Mouse (Mus musculus): ENCODE results near the gene Bud23. TPM values are rescaled to one million over a fixed set of nuclear protein-coding genes. Genes with fewer than 3 reads are reported as not detected.
A peak's percentile ranks its signal among the peaks of the same experiment; 100 is the strongest.
"Not testable (repeated sequence)": the region's sequence is repeated elsewhere in the genome, so short reads cannot be mapped to it uniquely, and the experiment has no call there.

Gene Bud23
- 51.2 and 54.6 TPM in 2 replicates for polyA plus RNA-seq (2012; rRNA removed)

DNA sequence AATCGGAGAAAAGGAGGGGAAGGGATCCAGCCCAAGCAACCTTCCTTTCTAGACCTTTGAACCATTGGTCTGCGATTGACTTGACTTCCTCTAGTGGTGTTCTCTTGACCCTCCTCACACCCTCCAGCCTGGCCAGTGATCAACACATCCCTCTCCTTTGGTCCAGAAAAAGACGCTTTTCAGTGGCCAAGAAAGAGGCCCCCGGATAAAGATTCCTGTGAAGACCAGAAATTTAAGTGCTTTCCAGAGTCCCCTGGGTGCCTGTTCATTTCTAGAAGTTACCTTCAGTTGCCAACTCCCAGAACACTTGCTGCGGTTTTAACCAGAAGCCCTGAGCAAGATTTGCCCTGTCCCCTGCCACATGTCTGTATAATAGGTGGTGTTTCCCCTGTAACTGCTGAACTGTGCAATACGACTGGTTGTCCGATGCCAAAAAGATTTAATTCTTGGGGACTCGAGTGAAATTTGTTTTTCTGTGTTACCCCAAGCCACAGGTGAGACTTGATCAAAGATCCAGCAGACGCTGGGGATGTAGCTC is at the start of gene Bud23:
Gene Bud23 (minus strand): TSS at position 51 of the 538 bp plus-strand sequence.
- DNase-seq (ENCODE audit: low spot score): not testable (repeated sequence)

DNA sequence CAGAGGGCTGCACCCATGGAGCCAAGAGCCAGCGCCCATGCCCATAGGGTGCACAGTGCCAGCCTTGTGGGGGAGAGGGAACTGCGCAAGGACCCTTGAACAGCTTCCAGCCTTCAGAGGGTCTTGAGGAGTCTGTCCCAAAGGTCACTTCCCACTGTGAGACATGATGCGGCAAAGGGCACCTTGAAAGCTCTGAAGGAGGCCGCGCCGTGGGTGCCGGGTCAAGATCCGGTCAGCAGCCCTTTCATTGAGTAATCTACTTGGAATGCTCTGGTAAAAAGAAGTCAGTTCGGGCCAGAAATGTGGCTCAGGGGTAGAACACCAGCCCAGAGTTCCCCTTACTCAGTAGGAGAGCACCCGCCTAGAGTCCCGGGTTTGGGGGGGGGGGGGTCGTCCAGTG is 49.0 kb upstream of the Bud23 start:
- DNase-seq (ENCODE audit: low spot score): no peak

DNA sequence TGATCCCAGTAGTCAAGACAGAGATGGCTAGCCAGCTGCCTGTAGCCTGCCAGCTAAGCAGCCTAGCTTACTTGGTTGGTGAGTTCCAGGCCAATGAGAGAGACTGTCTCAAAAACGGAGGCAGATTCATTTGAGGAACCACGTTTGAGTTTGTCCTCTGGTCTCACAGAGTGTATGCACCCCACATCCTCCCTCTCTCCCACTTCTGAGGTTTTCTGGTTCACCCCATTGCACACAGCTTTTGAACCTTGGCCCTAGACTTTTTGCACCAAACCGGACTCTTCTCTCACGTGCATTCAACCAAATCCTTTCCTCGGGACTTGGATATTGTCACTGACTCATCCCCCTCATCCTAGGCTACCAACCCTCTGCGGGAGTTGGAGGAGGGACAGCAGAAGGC is 45.2 kb upstream of the Bud23 start:
- DNase-seq (ENCODE audit: low spot score): no peak

DNA sequence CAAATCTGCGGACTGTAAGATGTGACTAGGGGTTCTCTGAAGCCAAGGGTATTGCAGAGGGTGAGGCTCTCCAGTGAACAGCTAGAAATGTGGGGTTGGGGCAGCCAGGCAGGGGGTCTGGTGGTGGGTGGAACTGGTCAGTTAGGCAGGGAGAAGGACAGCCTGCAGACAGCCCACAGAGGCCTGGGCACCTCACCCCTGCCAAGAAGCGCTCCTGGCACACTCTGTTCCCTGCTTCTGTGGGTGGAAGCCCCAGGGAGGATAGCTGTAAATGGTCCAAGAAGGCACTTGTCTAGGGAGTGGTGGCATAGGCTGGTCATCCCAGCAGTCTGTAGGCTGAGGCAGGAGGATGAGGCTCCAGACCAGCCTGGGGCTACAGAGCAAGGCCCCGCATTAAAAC is 44.7 kb upstream of the Bud23 start:
- DNase-seq (ENCODE audit: low spot score): no peak

DNA sequence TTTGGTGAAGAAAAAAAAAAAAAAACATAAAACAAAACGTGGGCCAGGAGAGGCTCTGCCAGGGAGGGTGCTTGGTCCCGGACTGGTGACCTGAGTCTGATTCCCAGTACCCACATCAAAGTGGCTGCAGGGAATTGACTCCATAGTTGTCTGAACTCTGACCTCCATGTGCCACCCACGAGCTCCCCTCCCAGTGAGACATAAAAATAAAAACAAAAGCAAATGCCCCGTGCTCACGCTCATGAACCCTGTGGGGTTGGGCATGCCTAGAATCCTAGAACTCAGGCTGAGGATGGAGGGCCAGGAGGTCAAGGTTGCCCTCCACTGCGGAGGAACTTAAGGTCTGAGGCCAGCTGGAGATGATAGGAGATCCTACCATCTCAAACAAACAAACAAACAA is 44.3 kb upstream of the Bud23 start:
- DNase-seq (ENCODE audit: low spot score): no peak

DNA sequence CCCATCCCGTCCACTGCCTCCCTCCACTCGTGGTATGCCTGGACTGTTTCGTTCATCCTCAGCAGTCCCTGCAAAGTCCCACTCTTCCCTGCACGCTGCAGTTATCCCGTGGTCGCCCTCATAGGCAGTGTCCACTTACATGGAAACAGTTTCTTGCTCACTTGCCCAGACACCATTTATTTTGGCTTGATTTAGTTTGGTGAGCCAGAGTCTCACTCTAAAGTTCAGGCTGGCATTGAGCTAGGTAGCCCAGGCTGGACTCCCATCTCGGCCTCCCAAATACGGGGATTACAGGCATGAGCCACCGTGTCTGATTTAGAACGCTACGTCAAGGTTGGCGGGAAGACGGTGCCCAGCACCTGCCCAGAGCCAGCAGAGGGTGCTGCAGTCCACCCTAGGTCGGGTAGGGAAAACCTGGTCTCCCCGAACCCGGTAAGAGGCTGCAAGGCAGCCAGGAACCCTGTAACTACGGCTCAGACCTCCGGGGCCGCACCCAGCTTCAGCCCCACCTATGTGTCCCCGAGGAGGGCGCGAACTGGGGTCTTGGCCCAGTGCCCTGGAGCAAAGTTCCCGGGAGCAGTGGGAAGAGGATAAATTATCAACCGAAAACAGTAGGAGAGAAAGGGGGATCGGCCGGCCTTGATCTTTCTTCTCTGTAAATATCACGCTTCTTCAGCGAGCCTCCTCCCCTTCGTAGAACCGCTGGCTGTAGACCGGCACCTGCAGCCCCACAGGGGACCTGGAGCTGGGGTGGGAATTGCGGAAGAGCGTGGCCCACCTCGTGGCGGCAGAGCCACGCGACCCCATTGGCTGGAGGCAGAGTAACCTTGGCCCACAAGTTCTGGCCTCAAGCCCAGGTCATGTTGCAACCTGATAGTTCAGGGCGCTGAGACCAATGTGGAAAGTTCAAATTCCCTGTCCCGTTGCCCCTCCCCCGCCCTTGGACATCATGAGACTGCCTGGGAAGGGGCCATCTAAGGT is 43.1 kb upstream of the Bud23 start:
- DNase-seq (ENCODE audit: low spot score): peak; percentile 35

DNA sequence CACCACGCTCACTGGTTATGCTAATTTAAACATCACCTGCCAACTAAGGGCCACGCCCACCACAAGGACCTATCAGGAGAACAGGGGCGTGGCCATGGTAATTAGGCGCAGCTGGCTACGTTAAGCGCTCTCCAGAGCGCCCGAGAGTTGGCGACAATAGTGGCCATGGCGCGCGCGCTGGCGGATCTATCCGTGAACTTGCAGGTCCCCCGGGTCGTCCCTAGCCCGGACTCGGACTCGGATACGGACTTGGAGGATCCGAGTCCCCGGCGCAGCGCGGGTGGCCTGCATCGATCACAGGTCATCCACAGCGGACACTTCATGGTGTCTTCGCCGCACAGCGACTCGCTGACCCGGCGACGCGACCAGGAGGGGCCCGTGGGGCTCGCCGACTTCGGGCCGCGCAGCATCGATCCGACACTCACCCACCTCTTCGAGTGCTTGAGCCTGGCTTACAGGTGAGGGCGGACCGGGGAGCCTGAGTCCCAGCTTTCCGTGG is 42.0 kb upstream of the Bud23 start:
- DNase-seq (ENCODE audit: low spot score): peak; percentile 55

DNA sequence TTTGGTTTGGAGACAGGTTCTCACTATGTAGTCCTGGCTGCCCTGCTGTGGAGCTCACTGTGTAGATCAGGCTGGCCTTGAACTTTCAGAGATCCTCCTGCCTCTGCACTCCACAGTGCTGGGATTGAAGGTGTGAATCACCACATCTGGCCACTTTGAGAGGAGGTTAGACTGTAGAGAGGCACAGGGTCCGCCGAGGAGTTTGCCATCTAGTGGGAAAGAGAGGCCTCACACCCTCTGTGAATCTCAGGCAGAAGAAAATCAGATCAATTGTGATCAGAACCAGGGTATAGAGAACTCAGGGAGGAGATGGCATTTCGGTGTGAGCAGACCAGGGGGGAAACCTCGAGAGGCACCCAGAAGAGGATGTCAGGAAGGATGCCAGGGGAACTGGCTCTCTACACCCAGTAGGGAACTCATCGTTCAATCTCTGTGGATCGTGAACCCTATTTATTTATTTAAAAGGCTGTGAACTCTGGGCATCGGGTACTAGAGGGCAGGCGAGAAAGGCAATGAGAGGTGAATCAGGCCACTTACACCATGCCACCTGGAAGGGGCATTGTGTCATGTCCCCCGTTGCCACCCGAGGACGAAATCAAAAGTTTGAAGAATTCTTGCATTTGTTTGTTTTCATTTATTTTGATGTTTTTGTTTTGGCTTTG is 39.4 kb upstream of the Bud23 start:
- DNase-seq (ENCODE audit: low spot score): no peak

DNA sequence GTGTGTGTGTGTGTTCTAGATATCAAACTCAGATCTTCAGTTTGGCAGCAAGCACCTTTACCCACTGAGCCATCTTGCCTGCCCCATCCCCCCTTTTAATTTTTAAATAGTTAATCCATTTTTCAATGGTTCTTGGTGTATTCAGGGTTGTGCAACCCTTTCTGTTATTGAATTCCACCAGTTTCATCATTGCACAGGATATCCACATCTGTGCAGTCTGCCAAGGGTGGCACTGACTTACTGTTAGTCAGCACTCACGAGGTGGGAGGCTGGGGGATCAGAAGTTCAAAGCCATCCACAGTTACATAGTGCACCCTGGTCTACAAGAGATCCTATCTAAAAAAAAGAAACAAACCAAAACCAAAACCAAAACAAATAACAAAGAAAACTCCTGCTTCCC is 36.2 kb upstream of the Bud23 start:
- no peak for DNase-seq (ENCODE audit: low spot score)

DNA sequence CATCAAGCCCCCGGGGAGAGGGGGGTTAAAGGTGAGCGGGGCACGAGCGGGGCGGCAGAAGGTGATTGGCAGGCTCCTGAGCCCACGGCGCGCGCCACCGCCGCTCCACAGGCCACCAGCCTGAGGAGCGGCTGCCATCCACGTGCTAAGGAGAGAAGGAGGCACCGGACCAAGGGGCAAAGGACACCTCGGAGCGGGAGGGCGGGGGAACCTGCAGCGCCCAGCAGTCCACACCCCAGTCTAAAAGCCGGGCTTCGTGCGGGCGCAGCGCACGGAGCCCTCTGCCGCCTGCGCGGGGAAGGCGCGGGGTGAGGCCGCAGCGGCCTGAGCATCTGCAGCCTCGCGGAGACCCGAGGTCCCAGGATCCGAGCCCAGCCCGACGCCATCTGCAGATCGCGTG is 24.9 kb upstream of the Bud23 start, which contains the start of gene Mlxipl:
Gene Mlxipl (plus strand): TSS at position 238 of the 400 bp plus-strand sequence.
- no peak for DNase-seq (ENCODE audit: low spot score)

DNA sequence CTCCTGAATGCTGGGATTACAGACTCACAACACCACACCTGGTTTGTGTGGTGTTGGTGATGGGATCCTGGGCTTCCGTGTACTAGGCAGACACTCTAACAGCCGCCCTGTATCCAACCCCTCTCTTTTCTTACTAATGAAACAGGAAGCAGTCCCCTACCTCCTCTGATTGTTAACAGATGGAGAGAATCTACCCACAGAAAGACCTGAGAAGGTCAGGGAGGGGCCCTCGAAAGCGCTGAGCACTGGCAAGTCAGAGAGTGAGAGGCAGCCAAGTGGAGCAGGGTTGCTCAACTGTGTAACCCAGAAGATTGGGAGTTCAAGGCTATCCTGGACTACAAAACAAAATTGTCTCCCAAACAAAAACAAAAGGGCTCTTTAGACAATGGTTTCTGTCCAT is 22.1 kb upstream of the Bud23 start:
- DNase-seq (ENCODE audit: low spot score): no peak

DNA sequence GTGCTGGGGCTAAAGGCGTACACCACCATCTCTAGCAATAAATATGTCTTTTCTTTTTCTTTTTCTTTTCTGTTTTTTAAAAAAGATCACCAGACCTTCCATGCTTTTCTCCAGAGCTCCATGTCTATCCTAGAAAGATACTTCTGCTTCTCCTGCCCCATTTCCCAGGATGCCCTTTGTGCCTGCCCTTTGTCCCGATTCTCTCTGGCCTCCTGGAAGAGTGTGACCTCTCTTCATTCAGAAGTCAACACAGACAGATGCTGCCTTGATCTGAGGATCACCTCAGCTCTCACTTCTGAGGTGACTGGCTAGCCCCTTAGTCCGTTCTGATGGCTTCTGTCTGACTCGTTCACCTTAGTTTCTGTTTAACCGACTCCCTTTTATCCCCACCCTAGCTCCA is 15.8 kb upstream of the Bud23 start:
- DNase-seq (ENCODE audit: low spot score): no peak

DNA sequence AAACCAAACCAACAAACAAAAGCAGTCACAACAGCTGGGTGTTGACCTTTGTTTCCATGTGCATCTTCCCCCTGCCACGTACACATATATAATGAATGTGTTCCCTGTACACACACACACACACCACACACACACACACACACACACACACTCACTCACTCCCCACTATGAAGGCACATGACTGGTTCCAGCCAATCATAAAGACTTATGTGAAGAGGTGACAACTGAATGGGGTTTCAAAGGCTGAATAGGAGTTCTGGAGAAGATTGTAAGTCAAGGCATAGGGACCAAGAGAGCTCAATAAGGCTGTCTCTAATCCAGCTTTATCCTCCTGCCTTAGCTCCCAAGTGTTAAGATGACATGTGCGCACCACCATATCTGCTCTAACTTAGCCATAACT is 14.8 kb upstream of the Bud23 start:
- no peak for DNase-seq (ENCODE audit: low spot score)

DNA sequence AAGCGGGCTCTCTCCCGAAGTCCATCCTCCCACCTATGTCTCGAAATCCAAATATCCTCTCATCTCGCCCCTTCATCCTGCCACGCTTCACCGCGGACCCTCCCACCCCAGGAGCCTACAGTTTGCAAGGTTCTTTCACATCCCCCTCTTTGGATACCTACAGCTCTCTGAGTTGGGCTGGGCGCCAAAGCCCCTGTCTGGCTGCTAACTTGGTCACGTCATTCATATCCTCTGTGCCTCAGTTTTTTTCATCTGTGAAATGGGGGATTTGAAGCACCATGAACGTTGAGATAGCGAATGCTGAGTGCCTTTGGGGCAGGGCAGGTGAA is 13.7 kb upstream of the Bud23 start:
- DNase-seq (ENCODE audit: low spot score): no peak

DNA sequence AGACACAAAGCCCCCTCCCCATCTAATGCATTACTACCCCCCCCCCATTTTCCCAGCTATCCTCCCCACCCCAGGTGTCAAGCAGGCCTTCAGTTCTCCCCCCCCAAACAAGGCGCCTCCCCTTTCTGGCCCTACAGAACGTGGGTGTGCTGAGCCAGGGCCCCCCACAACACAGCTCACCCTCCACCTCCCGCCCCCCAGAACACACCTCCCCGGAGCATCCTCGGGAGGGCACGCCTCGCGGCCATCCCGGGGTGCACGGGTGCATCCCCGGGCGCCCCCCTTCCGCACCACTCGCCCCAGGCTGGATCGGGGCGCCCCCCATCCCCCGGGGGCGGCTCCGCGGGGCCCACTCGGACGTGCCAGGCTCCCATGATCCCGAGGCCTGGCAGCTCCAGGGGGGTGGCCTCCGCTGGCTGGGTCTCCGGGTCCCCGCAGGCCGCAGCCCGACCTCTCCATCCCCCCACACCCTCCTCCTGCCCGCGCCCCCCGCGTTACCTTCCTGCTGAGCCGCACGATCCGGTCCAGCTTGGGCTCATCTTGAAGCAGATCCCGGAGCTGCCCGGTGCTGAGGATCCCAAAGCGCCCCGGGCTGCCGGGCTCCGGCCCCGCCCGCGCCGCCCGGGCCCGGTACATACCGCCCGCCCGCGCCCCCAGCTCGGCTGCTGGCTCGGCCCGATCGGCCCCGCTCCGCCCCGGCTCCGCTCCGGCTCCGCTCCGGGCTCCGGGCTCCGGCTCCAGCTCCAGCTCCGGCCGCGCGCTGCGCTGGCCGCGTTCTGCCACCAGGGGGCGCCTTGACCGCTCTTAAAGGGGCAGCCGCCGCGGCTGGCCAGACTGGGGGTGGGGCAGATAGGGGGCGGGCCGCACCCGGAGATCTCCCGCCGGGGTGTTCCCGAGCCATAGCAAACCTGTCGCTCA is 13.1 kb upstream of the Bud23 start, which contains the start of gene Vps37d:
Gene Vps37d (minus strand): TSS at position 703 of the 918 bp plus-strand sequence.
- peak; percentile 97 for DNase-seq (ENCODE audit: low spot score)

DNA sequence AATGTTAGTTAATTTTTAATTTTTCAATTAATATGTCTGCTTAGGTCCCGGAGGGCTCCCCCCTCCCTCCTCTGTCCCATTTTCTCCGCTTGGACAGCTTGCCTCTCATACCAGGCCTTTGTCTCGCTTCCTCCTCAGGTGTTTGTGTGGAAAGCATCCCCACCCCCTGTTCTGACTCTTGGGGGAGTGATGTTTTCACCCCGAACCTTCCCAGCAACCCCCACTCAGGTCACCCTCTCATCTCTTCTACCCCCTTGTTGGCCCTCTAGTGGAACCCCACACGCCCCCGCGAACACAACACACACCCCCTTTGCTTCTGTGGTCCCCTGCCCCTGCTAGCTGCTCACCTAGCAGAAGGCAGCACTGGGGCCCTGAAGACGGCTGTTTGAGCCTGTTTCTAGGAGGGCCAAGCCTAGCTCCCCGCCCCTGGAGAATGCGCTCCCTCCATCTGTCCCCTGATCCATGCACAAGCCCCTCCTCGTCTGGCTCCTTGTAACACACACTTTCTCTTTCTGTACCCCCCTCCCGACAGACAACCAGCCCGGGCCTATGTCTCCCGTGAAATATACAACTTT is 12.3 kb upstream of the Bud23 start:
- DNase-seq (ENCODE audit: low spot score): no peak

DNA sequence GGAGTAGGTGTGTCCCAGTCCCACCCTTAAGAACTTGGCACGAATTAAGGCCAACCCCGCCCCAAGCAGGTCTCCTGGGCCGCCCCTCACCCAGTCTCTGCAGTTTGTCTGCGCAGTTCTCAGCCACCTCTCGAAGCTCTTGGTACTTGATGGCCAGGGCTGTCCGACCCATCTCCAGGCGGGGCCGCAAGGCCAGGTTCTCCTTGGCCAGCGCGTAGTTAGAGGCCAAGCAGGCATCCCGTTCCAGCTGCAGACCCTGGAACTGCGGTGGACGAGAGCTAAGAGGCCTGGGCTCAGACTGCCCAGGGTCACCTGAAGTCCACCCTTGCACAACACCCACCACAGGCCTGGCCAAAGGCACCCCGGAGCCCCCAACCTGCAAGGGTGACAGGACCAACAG is 11.6 kb upstream of the Bud23 start:
- DNase-seq (ENCODE audit: low spot score): no peak

DNA sequence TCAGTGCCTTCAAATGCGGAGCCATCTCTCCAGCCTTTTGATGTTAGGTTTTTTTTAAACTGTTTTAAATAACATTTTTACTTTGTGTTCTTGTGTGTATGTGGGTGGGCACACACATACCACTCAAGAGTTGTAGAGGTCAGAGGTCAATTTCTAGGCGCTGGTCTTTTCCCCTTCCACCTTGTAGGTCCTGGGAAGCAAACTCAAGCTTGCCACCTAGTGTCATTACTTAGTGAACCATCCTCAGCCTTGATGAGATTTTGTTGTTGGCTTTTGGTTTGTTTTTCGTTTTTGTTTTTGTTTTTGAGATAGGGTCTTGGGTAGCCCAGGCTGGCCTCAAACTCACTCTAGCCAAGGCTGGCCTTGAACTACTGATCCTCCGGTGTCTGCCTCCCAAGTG is 10.9 kb upstream of the Bud23 start:
- DNase-seq (ENCODE audit: low spot score): no peak

DNA sequence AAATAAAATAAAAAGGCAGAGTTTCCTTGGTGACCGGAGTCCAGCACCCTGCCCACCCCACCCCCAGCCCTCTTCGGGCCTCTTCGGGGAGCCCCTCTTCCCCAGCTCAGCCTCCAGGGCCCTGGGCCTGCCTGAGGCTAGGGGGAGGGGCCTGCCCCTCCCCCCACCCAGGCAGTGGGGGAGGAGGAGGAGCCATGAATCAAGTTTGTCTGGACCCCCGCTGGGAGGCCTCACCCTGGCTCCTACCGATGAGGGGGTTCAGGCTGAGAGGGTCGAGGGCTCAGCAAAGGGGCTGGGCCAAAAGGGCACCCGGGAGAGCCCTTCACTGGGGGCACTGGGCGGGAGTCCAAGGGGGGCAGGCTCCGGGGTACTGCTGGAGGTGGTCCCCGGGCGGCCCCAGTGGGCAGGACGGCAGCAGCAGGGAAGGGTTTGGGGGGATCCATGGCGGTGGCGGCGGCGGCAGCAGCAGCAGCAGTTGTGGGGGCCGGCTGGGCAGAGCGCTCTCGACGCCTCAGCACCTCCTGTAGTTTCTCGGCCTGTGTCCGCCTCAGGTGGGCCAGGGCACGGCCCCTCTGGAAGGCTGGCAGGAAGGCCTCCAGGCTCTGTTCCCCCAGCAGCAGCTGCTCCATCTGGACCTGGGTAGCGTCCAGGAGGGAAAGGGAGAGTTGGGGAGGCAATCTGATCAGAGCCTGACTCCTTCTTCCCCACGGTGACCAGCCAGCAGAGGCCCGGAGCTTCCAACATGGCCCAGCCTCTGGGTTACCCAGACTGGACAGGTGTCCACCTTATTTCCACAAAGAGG is 8.8 kb upstream of the Bud23 start:
- no peak for DNase-seq (ENCODE audit: low spot score)

DNA sequence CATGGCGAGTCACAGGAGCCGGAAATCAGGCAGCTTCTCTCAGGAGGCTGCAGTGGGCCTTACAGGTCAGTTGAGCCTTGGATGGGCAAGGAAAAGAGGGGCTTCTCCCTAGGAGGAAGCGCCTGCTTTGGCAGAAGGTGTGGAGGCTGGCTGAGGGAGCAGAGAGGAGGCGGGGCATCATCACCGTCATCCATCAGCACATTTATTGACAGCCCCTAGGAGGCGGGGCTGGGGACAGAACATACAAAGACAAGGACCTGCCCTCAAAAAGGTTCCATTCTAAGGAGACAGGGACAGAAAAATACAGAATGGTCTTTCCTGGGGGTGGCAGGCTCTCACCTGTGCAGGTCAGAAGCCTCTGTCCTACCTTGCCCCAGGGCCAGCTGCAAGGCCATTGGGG is 8.0 kb upstream of the Bud23 start:
- no peak for DNase-seq (ENCODE audit: low spot score)

All from urinary bladder, adult 2 months (tissue).